Mouse (Mus musculus) embryo, embryonic 10.5 days (tissue): ENCODE measurements around the gene Mrpl43.

ENCODE experiments used
- DNase-seq: peaks from one replicate; pipeline ENCODE4 v3.0.0-alpha.2; 2015; ENCODE audit warnings: low spot score

Mrpl43 gene

DNA sequence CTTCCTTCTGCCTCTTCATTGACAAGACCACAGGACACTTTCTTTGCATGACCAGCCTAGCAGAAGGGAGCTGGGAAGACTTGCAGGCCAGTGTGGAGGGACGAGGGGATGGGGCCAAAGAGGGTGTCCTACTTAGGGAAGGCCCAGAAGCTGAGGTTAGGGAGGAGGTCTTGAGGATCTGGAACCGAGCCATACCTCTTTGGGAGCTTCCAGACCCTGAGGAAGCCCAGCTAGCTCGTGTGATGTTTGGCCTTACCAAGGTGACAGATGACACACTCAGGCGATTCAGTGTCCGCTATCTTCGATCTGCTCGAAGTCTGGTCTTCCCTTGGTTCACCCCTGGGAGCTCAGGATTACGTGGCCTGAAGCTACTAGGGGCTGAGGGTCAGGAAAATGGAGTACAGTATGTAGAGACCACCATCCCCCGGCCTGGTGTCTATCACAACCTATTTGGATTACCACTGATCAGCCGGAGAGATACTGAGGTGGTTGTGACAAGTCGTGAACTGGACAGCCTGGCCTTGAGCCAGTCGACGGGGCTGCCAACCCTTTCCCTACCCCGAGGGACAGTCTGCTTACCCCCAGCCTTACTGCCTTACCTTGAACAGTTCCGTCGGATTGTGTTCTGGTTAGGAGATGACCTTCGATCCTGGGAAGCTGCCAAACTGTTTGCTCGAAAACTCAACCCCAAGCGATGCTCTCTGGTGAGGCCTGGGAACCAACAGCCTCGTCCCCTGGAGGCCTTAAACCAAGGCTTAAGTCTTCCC is 1.4 kb upstream of the Mrpl43 start:
- DNase-seq: no peak

- no peak for DNase-seq
These were observed 779 bp upstream of the Mrpl43 start for GRCm38 (mm10) chr19:45007021-45007420.

- DNase-seq: peak; percentile 65
These were observed 798 bp downstream of the Mrpl43 start, which contains the start of gene Twnk for GRCm38 (mm10) chr19:45005444-45005843. Gene Twnk, plus strand, starts transcription at chr19:45005663.

- DNase-seq: no peak
These were observed 2.3 kb downstream of the Mrpl43 start for GRCm38 (mm10) chr19:45003740-45004516.

- no peak for DNase-seq
These were observed 3.9 kb downstream of the Mrpl43 start for GRCm38 (mm10) chr19:45002301-45002700.

- no peak for DNase-seq
These were observed 6.6 kb downstream of the Mrpl43 start for GRCm38 (mm10) chr19:44999647-45000046.

- no peak for DNase-seq
These were observed 8.5 kb downstream of the Mrpl43 start for GRCm38 (mm10) chr19:44997786-44998185.

- no peak for DNase-seq
These were observed 13.5 kb downstream of the Mrpl43 start for GRCm38 (mm10) chr19:44992712-44993111.

DNA sequence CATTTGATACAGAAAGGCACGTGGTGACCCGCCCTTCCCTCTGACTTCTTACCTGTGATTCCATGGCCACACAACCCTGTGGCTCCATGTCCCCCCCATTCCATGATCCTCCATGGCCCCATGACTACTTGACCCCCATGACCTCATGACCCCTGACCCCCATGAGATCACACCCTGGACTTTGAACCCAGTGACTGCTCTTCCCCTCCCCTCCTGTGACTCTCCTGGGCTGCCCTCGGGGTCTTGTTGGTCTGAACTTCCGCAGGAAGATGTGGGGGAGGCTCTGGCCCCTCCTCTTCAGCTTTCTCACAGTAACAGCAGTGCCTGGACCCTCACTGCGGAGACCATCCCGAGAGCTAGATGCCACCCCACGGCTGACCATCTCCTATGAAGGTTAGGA is 14.0 kb downstream of the Mrpl43 start:
- DNase-seq: no peak

DNA sequence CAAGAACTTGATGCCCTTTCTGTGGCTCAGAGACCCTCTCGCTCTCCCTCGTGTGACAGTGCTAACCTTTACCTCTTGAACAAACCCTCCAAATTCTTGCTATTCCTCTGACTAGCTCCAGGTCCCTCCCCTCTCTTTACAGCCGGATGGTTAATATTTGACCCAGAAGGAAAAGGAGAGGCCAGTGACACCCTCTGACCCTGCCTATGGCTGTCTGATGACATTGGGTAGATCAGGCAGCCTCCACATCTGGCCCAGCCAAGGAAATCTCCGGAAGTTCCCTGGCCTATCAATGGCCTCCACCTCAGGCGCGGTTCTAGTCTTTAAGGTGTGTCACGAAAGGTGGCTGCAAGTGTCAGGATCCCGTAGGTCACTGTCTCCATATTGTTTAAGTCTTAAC is 15.2 kb downstream of the Mrpl43 start:
- DNase-seq: no peak

DNA sequence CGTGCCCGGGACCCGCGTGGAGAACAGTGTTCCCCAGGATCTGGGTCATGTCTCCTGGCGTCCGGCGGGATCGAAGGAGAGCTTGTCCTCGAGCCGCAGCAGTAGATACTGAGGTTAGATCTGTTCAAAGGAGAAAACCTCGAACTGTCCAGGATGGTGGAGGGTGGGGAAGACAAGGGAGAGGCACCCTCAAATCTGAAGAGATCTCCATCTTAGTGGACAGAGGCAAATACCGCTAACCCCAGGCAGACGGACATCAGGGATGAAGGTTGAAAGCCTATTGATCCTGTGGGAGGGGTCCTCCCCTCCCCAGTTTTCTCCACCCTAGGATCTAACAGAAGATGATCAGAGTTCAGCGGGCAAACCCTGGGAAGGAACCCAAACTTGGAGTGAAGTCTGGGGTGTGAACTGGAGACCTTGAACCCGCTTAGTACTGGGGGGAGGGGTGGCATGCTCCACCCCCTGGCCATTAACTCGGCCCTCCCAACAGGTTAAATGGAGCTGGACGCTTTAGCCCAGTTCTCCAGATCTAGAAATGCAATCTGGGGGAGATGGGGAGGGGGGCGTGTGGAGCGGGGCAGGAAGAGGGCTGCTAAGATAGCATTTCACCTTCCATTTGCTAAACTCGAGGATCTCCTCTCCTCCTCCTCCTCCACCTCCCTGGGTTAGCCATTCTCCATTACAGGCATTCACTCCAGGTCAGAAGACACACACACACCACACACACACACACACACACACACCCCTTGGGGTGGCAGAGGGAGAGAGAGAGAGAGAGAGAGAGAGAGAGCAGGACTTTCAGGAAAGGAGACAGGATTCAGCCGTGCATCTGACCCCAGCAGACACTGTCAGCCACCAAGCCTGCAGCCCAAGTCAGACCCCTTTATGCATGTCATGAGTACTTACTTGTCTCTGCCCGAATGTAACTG is 16.4 kb downstream of the Mrpl43 start:
- peak; percentile 34 for DNase-seq

DNA sequence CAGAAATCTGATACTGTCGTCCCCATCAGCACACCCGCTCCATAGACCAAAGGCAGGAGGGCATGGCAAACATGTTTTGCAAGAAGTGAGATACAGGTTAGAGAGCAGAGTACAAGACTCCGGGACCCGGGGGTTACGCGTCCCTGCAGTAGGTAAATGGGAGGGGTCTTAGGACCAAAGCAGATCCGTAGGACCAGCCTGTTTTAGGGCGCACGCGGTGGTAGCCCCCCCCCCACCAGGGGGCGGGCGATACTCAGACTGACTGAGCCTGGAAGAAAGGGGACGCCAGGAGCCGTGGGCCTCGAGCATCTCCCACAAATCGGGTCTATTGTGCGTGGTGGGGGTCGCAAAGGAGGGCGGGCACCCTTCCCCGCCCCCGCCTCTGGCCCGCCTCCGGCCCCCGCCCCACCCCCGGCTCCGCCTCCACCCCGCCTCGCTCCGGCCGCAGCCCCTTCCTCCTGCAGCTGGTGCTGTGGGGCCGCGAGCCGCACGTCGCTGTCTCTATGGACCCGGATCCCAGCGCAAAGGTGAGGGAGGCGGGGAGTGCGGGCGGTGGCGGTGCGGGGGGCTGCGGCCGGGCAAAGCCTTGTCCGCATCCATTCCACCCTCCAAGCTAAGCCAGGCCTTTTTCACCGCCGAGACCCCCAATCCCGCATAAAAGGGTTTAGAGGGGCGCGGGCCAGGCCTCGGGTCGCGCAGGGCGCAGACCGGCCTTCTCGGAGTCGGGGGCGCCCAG is 17.2 kb downstream of the Mrpl43 start, which contains the start of gene Sema4g:
Gene Sema4g (plus strand): TSS at position 271 of the 736 bp plus-strand sequence.
- DNase-seq: peak; percentile 70

- DNase-seq: peak; percentile 18
These were observed 17.9 kb downstream of the Mrpl43 start for GRCm38 (mm10) chr19:44988321-44988720.

DNA sequence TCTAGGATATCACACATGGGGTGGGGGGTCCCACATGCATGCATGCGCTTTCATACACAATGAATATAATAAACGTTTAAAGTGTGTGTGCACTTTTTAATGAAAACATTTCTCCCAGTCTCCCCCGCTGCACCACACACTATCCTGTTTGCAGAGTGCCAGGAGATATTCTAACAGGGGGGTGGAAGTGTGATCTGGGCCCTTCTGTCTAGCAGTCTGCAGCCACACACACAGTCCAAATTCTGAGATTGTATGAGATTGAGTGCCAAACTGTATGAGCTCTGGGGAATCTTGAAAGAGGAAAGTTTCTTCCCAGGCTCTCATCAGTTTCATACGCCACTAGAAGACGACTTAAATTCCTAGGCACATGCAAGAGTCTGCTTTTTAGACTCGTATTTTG is 18.4 kb downstream of the Mrpl43 start:
- no peak for DNase-seq

GRCm38 (mm10) chr19:44987004-44987403 is 19.2 kb downstream of the Mrpl43 start:
- DNase-seq: no peak

GRCm38 (mm10) chr19:44985159-44985988 is 20.9 kb downstream of the Mrpl43 start:
- no peak for DNase-seq

DNA sequence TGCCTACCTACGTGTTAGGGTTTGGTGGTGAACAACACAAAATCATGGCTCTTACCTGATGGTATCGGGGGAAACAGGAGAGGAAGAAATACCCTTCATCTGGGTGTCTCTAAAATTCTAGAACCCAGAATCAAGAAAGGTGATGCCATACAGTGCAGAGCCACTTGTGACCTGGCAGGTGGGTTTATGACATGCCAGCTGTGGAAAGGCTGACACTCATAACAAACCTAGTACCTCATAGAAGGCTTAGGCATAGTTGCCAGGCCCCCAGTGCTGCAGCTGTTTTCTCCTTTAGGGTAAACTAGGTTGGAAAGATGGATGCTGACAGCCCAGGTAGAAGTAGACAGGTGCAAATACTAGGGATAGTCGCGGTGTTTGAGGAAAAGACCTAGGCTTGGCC is 21.8 kb downstream of the Mrpl43 start:
- no peak for DNase-seq

DNA sequence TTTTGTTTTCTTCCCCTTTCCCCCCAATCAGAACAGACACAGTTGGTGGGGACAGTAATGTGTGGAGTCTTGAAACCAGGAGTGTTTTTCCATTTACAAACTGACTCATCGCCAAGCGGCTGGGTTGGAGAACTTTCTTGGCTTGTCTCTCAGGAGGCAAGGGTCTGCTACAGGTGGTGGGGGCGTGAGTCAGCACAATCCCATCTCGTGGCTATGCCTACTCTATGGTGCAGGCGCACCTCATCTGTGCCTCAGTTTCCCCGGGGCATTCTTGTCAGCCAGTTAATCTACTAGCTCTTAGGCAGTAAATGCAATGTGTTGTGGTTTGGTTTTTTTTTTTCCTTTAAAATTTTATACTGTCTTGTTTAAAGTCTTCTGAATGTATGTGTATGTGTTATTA is 22.9 kb downstream of the Mrpl43 start:
- DNase-seq: no peak

DNA sequence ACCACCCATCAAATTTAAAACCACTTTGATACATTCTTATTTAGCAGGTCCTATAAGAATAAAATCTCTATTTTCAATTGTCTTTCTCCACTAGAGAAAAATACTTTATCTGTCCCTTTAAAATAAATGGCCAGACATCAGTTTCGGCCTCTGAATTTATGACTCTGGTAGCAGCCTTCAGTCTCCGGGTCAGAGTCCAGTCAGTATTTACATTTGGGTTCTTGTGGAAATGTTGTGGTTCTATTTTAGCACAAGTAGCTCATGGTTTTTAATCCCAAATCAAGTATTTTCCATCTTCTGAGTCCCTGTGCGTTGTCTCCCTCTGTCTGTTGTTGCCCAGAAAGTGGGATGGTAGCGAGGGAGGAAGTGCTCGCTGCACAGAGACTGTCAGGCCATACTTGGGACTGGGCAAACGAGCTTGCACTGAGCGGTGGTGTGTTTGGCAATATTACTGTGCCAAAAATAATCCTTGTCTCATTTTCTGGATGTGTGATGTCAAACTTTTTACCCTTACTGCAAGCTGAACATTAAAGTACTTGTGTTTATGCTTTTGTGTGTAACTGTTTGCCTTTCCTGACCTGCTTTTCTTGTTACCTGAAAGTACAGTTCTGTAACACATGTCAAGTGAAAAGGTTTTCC is 23.6 kb downstream of the Mrpl43 start:
- no peak for DNase-seq

- no peak for DNase-seq
These were observed 25.5 kb downstream of the Mrpl43 start for GRCm38 (mm10) chr19:44980787-44981186.
